Mouse (Mus musculus) MEL-GATA-1-ER (cell line): Measurements from ENCODE around the gene 1110051M20Rik.
"Not testable (repeated sequence)": the region's sequence is repeated elsewhere in the genome, so short reads cannot be mapped to it uniquely, and the experiment has no call there.

ENCODE experiments used
- DNase-seq: peaks from one replicate; pipeline ENCODE4 v3.0.0-alpha.2; 2012; ENCODE audit warnings: low read depth; ENCODE audit errors: extremely low read depth

1110051M20Rik gene

GRCm38 (mm10) chr2:91444286-91444892 is at the start of gene 1110051M20Rik:
Gene 1110051M20Rik, minus strand, starts transcription at chr2:91444704.
- DNase-seq = peak; percentile 88

GRCm38 (mm10) chr2:91493981-91494380 is 49.5 kb upstream of the 1110051M20Rik start:
- no peak for DNase-seq

- DNase-seq = no peak
Measured at GRCm38 (mm10) chr2:91492071-91492635, 47.6 kb upstream of the 1110051M20Rik start.

- DNase-seq = not testable (repeated sequence)
Measured at GRCm38 (mm10) chr2:91487295-91487694, 42.8 kb upstream of the 1110051M20Rik start.

DNA sequence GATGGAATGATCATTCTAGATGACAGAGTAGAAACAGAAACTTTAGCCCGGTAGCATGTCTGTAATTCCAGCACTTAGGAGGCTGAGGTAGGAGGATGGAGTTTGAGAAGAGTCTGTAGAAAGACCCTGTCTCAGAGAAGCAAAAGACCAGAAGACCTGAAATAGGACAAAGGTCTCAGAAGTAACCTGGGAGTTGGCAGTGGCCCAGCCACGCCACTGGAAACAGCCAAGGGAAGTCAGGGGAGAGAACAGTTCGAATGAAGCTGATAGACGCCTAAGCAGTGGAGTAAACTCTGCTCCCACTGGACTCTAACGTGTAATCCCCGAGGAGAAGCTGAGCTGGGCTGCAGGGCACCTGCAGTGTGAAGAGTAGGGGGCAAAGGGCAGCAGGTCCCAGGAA is 40.8 kb upstream of the 1110051M20Rik start:
- no peak for DNase-seq

DNA sequence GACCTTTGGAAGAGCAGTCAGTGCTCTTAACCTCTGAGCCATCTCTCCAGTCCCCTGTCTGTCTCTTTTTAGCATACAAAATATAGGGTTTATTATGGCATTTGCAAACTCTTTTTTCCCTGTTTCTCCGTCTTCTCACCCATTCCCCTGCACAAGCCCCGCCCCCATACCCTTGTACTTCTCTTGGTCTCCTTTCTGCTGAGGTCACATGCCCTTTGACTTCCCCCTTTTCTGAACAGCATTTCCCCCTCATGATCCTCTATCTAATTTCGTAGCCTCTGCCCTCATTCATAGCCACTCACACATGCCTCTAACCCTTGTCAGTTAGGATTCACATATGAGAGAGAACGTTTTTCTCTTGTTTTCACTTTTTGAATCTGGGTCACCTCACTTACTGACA is 40.2 kb upstream of the 1110051M20Rik start:
- no peak for DNase-seq

DNA sequence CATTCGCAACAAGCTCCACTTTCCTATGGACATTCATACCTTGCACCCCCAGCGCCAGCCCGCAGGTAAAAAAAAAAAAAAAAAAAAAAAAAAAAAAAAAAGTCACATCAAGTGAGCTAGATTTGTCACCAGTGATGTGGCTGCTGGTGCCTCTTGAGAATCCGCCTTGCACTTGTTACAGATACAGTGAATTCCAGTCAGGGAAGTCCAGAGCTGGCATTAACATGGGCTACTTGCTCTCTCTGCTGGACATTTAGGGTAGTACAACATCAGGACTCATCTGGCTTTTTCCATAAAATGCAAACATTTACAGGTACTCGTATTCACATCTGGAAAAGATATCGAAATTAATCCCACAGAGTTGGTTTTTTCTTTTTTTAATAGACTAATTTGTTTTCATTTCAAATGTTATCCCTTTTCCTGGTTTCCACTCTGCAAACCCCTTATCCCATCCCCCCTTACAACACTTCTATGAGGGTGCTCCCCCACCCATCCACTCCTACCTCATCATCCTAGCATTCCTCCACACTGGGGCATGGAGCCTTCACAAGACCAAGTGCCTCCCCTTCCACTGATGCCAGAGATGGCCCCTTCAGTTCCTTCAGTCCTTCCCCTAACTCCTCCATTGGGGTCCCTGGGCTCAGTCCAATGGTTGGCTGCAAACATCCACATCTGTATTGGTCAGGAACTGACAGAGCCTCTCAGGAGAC is 36.5 kb upstream of the 1110051M20Rik start:
- DNase-seq = no peak

- DNase-seq = no peak
Measured at GRCm38 (mm10) chr2:91480399-91480801, 35.9 kb upstream of the 1110051M20Rik start.

- DNase-seq = no peak
Measured at GRCm38 (mm10) chr2:91476841-91477240, 32.3 kb upstream of the 1110051M20Rik start.

GRCm38 (mm10) chr2:91476251-91476661 is 31.8 kb upstream of the 1110051M20Rik start:
- no peak for DNase-seq

- no peak for DNase-seq
Measured at GRCm38 (mm10) chr2:91475791-91476190, 31.3 kb upstream of the 1110051M20Rik start.

- DNase-seq = no peak
Measured at GRCm38 (mm10) chr2:91474358-91474757, 29.9 kb upstream of the 1110051M20Rik start.

GRCm38 (mm10) chr2:91470055-91470647 is 25.6 kb upstream of the 1110051M20Rik start:
- no peak for DNase-seq

DNA sequence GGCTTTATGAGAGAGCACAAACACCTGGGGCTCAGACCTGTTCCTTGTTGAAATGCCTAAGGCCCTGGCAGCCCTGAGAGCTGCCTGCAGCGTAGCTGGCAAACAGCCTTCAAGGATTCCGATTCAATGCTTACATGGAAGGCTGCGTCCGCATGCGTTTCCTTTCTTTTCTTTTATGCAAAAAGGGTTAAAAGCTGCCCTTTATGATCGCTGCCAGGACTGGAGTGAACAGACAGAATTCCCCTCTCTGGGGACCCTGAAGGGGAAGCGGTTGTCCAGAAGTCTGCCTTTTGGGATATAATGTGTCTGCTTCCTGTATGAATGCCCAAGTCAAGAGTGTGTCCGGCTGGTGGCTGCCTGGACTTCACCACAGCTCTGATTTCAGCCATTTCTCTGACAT is 23.1 kb upstream of the 1110051M20Rik start:
- DNase-seq = no peak

- no peak for DNase-seq
Measured at GRCm38 (mm10) chr2:91465934-91466333, 21.4 kb upstream of the 1110051M20Rik start.

DNA sequence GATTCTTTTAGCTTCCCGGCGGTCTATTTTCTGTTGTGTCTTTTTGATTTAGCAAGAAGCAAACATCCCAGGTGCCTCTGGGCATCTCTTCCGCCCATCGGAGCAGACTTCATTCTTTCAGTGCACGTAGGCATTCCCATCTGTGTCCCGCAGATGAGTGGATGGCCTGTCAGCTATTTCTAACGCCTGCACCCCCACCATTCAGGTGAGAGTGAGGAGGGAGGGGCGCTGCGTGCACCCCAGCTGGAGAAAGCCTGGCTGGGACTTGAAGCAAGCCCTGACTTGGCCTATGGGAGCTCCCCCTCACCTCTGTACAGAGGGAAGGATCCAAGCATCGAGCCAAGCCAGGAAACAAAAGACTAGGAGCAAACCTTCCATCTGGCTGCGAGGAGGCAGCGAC is 18.2 kb upstream of the 1110051M20Rik start:
- no peak for DNase-seq

GRCm38 (mm10) chr2:91462196-91462595 is 17.7 kb upstream of the 1110051M20Rik start:
- DNase-seq = no peak

GRCm38 (mm10) chr2:91461341-91461740 is 16.8 kb upstream of the 1110051M20Rik start:
- no peak for DNase-seq

DNA sequence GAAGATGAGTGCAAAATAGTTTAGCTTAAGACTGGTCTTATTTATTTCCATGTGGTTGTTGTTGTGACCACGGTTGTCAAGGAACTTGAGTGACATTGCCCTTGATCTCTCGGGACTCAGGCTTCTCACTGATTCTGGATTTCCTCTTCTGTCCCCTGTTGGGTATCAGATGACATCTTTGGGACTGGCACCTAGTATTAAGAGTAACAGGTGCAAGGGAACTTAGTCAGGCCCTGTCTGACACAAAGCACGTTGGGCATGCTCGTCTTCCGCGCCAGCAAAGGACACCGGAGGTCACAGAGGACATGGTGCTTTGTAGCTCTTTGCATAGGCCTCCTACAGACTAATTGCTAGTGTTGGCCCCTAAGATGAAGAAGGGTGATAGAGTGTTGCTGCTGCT is 16.3 kb upstream of the 1110051M20Rik start:
- no peak for DNase-seq

DNA sequence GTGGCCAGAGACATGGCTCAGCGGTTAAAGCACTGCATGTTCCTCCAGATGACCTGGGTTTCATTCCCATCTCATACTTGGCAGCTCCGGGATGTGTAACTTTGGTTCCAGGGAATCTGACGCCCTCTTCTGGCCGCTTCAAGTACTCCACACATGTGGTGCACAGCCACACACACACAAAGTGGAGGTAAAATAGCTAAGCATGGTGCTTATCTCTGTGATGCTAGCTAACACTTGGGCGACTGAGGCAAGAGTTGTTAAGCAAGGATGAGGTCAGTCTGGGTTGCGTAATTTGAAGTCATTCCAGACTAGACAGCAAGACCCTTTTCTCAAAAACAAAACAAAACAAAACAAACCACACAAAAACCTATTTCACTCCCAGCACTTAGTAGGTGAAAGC is 15.6 kb upstream of the 1110051M20Rik start:
- DNase-seq = no peak

DNA sequence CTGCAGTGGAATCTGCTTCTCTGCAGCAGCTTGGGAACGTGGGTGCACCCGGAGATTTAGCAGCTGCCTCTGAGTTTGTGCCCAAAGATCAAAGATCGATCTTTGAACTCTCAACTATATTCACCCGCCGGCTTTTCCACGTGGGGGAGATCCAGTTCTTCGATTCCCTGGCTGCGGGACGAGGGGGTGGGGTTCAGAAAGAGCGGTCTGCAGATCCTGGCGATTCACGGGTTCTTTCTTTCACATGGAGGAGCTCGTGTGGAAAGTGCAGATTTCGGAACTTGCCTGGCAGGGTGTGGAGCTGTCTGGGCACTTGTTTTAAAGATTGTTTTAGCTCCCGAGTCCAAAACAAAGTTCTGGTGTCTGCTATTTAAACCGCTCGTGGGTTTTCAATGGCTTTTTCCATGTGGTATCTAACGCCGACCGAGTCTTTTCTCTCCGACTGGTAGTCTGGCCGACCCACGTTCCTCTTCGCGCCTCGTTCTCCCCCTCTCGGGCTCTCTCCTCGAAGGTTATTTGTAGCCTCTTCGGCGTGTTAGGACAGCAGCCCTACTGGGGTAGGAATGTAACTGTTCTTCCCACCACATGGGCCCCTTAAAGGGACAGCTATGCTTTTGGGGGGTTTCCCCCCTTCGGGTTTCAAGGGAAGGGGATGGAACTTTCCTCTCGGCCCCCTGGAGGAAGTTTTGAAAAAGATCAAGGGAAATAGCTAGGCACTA is 14.3 kb upstream of the 1110051M20Rik start:
- no peak for DNase-seq

- peak; percentile 38 for DNase-seq
Measured at GRCm38 (mm10) chr2:91458252-91458672, 13.8 kb upstream of the 1110051M20Rik start.
